13 mouse cellular contexts compared by ENCODE assay signal in genomic region chr12:26099176-26099575, GRCm38 (mm10).
"Had no signal": no experiment of that assay in that cellular context is flagged by ENCODE, and none has a peak within 500 bp of the region (broad histone marks: within the 10 kb centered on the region; RNA-seq: fewer than 3 reads in every experiment).

No protein-coding gene starts in this region.

- DNase-seq: kidney, adult 11 months; kidney, adult 8-10 months; kidney, postnatal 10 days; kidney, postnatal 36 days; layer of hippocampus, postnatal 36 days; liver; lung, adult 18-20 months; lung, postnatal 10 days; lung, postnatal 36 days; retina, postnatal 1 day; thymus, adult 2 months; thymus, postnatal 14 days; thymus, postnatal 4 days had no signal
